Mouse (Mus musculus): ENCODE results near the gene Gm44503. TPM values are rescaled to one million over a fixed set of nuclear protein-coding genes. Genes with fewer than 3 reads are reported as not detected.

The Gm44503 gene
- polyA plus RNA-seq, 1 experiment: not detected

- Histone ChIP-seq H3K36me3 (ENCODE audit: control insufficient read depth, insufficient read depth) (no peaks in the 10 kb centered on the region), H3K4me3 (ENCODE audit: insufficient read depth, poor library complexity, severe bottlenecking) (no peak overlapping the region), H3ac (ENCODE audit: control insufficient read depth, insufficient read length, low read depth) (no peak overlapping the region), H3K79me3 (ENCODE audit: low read depth) (no peaks in the 10 kb centered on the region), H3K79me2 (ENCODE audit: control insufficient read depth, insufficient read depth) (no peaks in the 10 kb centered on the region), H3K27me3 (ENCODE audit: control insufficient read depth, insufficient read depth, insufficient read length) (no peaks in the 10 kb centered on the region)
- TF ChIP-seq CEBPB (IDR thresholded peaks at IDR 0.05; ENCODE audit: low read depth) (no peak), USF1 (IDR thresholded peaks at IDR 0.05; ENCODE audit: low read depth) (no peak), MYOG (IDR thresholded peaks at IDR 0.05; ENCODE audit: control insufficient read depth, extremely low read depth, insufficient read length) (no peak), FOSL1 (IDR thresholded peaks at IDR 0.05; ENCODE audit: insufficient read depth, low read length, poor library complexity, severe bottlenecking) (no peak), MAX (IDR thresholded peaks at IDR 0.05) (no peak), MYOD1 (IDR thresholded peaks at IDR 0.05; ENCODE audit: control insufficient read depth, insufficient read length, low read depth) (no peak), CTCF (IDR thresholded peaks at IDR 0.05; ENCODE audit: control insufficient read depth, insufficient read depth, insufficient read length) (no peak)
Observed at GRCm38 (mm10) chr9:72991420-72991819, 32.8 kb downstream of the Gm44503 start.

- H3K27me3 ChIP-seq (ENCODE audit: control insufficient read depth, insufficient read depth, insufficient read length): no peaks in the 10 kb centered on the region
- H3K79me2 ChIP-seq (ENCODE audit: control insufficient read depth, insufficient read depth): no peaks in the 10 kb centered on the region
- no peak for TF ChIP-seq CEBPB (IDR thresholded peaks at IDR 0.05; ENCODE audit: low read depth)
- no peak for TF ChIP-seq FOSL1 (IDR thresholded peaks at IDR 0.05; ENCODE audit: insufficient read depth, low read length, poor library complexity, severe bottlenecking)
- TF ChIP-seq MYOD1 (IDR thresholded peaks at IDR 0.05; ENCODE audit: control insufficient read depth, insufficient read length, low read depth): no peak
- no peak for TF ChIP-seq CTCF (IDR thresholded peaks at IDR 0.05; ENCODE audit: control insufficient read depth, insufficient read depth, insufficient read length)
- no peak for TF ChIP-seq USF1 (IDR thresholded peaks at IDR 0.05; ENCODE audit: low read depth)
- no peak for TF ChIP-seq MYOG (IDR thresholded peaks at IDR 0.05; ENCODE audit: control insufficient read depth, extremely low read depth, insufficient read length)
- TF ChIP-seq MAX (IDR thresholded peaks at IDR 0.05): no peak
- H3K36me3 ChIP-seq (ENCODE audit: control insufficient read depth, insufficient read depth): no peaks in the 10 kb centered on the region
- no peaks in the 10 kb centered on the region for H3K79me3 ChIP-seq (ENCODE audit: low read depth)
- H3ac ChIP-seq (ENCODE audit: control insufficient read depth, insufficient read length, low read depth): no peak overlapping the region
- H3K4me3 ChIP-seq (ENCODE audit: insufficient read depth, poor library complexity, severe bottlenecking): no peak overlapping the region
Observed at GRCm38 (mm10) chr9:72992576-72992975, 33.9 kb downstream of the Gm44503 start.

- no peak for TF ChIP-seq MYOG (IDR thresholded peaks at IDR 0.05; ENCODE audit: control insufficient read depth, extremely low read depth, insufficient read length)
- no peak for TF ChIP-seq CTCF (IDR thresholded peaks at IDR 0.05; ENCODE audit: control insufficient read depth, insufficient read depth, insufficient read length)
- no peak for TF ChIP-seq FOSL1 (IDR thresholded peaks at IDR 0.05; ENCODE audit: insufficient read depth, low read length, poor library complexity, severe bottlenecking)
- TF ChIP-seq USF1 (IDR thresholded peaks at IDR 0.05; ENCODE audit: low read depth): no peak
- no peak for TF ChIP-seq CEBPB (IDR thresholded peaks at IDR 0.05; ENCODE audit: low read depth)
- TF ChIP-seq MYOD1 (IDR thresholded peaks at IDR 0.05; ENCODE audit: control insufficient read depth, insufficient read length, low read depth): no peak
- H3K79me2 ChIP-seq (ENCODE audit: control insufficient read depth, insufficient read depth): no peaks in the 10 kb centered on the region
- no peak overlapping the region for H3ac ChIP-seq (ENCODE audit: control insufficient read depth, insufficient read length, low read depth)
- H3K27me3 ChIP-seq (ENCODE audit: control insufficient read depth, insufficient read depth, insufficient read length): no peaks in the 10 kb centered on the region
- H3K79me3 ChIP-seq (ENCODE audit: low read depth): no peaks in the 10 kb centered on the region
- H3K36me3 ChIP-seq (ENCODE audit: control insufficient read depth, insufficient read depth): no peaks in the 10 kb centered on the region
- H3K4me3 ChIP-seq (ENCODE audit: insufficient read depth, poor library complexity, severe bottlenecking): no peak overlapping the region
Observed at GRCm38 (mm10) chr9:72996167-72996566, 37.5 kb downstream of the Gm44503 start.

GRCm38 (mm10) chr9:72996806-72997205, 38.2 kb downstream of the Gm44503 start:
- Histone ChIP-seq H3K79me3 (ENCODE audit: low read depth) (no peaks in the 10 kb centered on the region), H3K36me3 (ENCODE audit: control insufficient read depth, insufficient read depth) (no peaks in the 10 kb centered on the region), H3K4me3 (ENCODE audit: insufficient read depth, poor library complexity, severe bottlenecking) (no peak overlapping the region), H3K79me2 (ENCODE audit: control insufficient read depth, insufficient read depth) (no peaks in the 10 kb centered on the region), H3ac (ENCODE audit: control insufficient read depth, insufficient read length, low read depth) (no peak overlapping the region), H3K27me3 (ENCODE audit: control insufficient read depth, insufficient read depth, insufficient read length) (no peaks in the 10 kb centered on the region)
- TF ChIP-seq USF1 (IDR thresholded peaks at IDR 0.05; ENCODE audit: low read depth): no peak
- no peak for TF ChIP-seq MAX (IDR thresholded peaks at IDR 0.05)
- no peak for TF ChIP-seq MYOG (IDR thresholded peaks at IDR 0.05; ENCODE audit: control insufficient read depth, extremely low read depth, insufficient read length)
- no peak for TF ChIP-seq MYOD1 (IDR thresholded peaks at IDR 0.05; ENCODE audit: control insufficient read depth, insufficient read length, low read depth)
- TF ChIP-seq CEBPB (IDR thresholded peaks at IDR 0.05; ENCODE audit: low read depth): no peak
- no peak for TF ChIP-seq FOSL1 (IDR thresholded peaks at IDR 0.05; ENCODE audit: insufficient read depth, low read length, poor library complexity, severe bottlenecking)
- TF ChIP-seq CTCF (IDR thresholded peaks at IDR 0.05; ENCODE audit: control insufficient read depth, insufficient read depth, insufficient read length): no peak

- Histone ChIP-seq H3K27me3 (ENCODE audit: control insufficient read depth, insufficient read depth, insufficient read length) (no peaks in the 10 kb centered on the region), H3ac (ENCODE audit: control insufficient read depth, insufficient read length, low read depth) (no peak overlapping the region), H3K79me3 (ENCODE audit: low read depth) (no peaks in the 10 kb centered on the region), H3K36me3 (ENCODE audit: control insufficient read depth, insufficient read depth) (no peaks in the 10 kb centered on the region), H3K4me3 (ENCODE audit: insufficient read depth, poor library complexity, severe bottlenecking) (no peak overlapping the region), H3K79me2 (ENCODE audit: control insufficient read depth, insufficient read depth) (no peaks in the 10 kb centered on the region)
- TF ChIP-seq FOSL1 (IDR thresholded peaks at IDR 0.05; ENCODE audit: insufficient read depth, low read length, poor library complexity, severe bottlenecking): no peak
- TF ChIP-seq MAX (IDR thresholded peaks at IDR 0.05): no peak
Observed at GRCm38 (mm10) chr9:73000487-73000886, 41.8 kb downstream of the Gm44503 start.

GRCm38 (mm10) chr9:73001314-73002011, 42.8 kb downstream of the Gm44503 start:
- H3K36me3 ChIP-seq (ENCODE audit: control insufficient read depth, insufficient read depth): no peaks in the 10 kb centered on the region
- H3K27me3 ChIP-seq (ENCODE audit: control insufficient read depth, insufficient read depth, insufficient read length): no peaks in the 10 kb centered on the region
- no peaks in the 10 kb centered on the region for H3K79me3 ChIP-seq (ENCODE audit: low read depth)
- H3ac ChIP-seq (ENCODE audit: control insufficient read depth, insufficient read length, low read depth): no peak overlapping the region
- TF ChIP-seq CTCF (IDR thresholded peaks at IDR 0.05; ENCODE audit: control insufficient read depth, insufficient read depth, insufficient read length): no peak
- TF ChIP-seq CEBPB (IDR thresholded peaks at IDR 0.05; ENCODE audit: low read depth): no peak
- no peak for TF ChIP-seq MYOG (IDR thresholded peaks at IDR 0.05; ENCODE audit: control insufficient read depth, extremely low read depth, insufficient read length)
- TF ChIP-seq USF1 (IDR thresholded peaks at IDR 0.05; ENCODE audit: low read depth): no peak
- no peak for TF ChIP-seq MYOD1 (IDR thresholded peaks at IDR 0.05; ENCODE audit: control insufficient read depth, insufficient read length, low read depth)
- no peak for TF ChIP-seq FOSL1 (IDR thresholded peaks at IDR 0.05; ENCODE audit: insufficient read depth, low read length, poor library complexity, severe bottlenecking)
- no peak for TF ChIP-seq MAX (IDR thresholded peaks at IDR 0.05)
- no peak overlapping the region for H3K4me3 ChIP-seq (ENCODE audit: insufficient read depth, poor library complexity, severe bottlenecking)
- H3K79me2 ChIP-seq (ENCODE audit: control insufficient read depth, insufficient read depth): no peaks in the 10 kb centered on the region

Data from C2C12 (cell line).